Mouse (Mus musculus): ENCODE measurements around the gene Rnaset2b.
"Not testable (repeated sequence)": the region's sequence is repeated elsewhere in the genome, so short reads cannot be mapped to it uniquely, and the experiment has no call there.

DNA sequence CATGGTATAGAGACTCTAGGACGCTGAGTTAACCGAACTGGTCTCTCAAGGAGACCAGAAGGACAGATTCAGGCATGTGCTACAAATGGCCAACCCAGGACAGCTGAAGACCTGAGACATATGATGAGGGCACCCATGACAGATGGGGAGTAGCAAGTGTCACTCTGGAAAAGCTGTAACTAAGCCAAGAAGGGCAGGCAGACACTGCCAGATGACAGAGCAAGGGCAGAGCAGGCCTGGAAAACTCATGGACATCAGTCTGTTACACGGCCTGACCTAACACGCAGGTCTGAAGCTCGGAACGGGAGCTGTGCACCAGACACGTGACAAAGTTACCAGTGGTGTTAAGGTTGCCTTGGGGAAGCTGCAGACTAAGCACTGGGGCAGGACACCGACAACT, 11.6 kb upstream of the Rnaset2b start:
- not testable (repeated sequence) for TF ChIP-seq CTCF (IDR thresholded peaks at IDR 0.05; ENCODE audit: low read depth, low read length); EP300 (IDR thresholded peaks at IDR 0.05; ENCODE audit: insufficient read depth, low read depth, low read length)

All from ES-Bruce4 (cell line).